Mouse (Mus musculus) gastrocnemius, adult 18-20 months (tissue): ENCODE measurements around the gene Rptor. TPM values are rescaled to one million over a fixed set of nuclear protein-coding genes. Genes with fewer than 3 reads are reported as not detected.

ENCODE experiments used
- DNase-seq: peaks from one replicate; pipeline ENCODE4 v3.0.0; 2021; ENCODE audit warnings: low spot score
- long read RNA-seq, 2 experiments: library from polyadenylated mRNA; stranded (forward); transcript quantifications; one replicate each; pipeline ENCODE4 v2.0.0; 2021
- total RNA-seq, 2 experiments: library from RNA; stranded (reverse); gene quantifications; 2 replicates each; pipeline ENCODE4 v1.2.3; 2021

Rptor gene
- 10 to 100 TPM; 23.3 to 28.1 TPM for total RNA-seq
- long read RNA-seq, experiment 1, full-length matches to known transcripts: 3 of 25 reads
- long read RNA-seq, experiment 1, partial matches to known transcripts: 19 of 25 reads
- long read RNA-seq, experiment 1, other reads (novel, unspliced or antisense): 3 of 25 reads
- long read RNA-seq, experiment 2, full-length matches to known transcripts: 5 of 19 reads
- long read RNA-seq, experiment 2, partial matches to known transcripts: 14 of 19 reads
- long read RNA-seq, experiment 2, other reads (novel, unspliced or antisense): 0 of 19 reads

DNA sequence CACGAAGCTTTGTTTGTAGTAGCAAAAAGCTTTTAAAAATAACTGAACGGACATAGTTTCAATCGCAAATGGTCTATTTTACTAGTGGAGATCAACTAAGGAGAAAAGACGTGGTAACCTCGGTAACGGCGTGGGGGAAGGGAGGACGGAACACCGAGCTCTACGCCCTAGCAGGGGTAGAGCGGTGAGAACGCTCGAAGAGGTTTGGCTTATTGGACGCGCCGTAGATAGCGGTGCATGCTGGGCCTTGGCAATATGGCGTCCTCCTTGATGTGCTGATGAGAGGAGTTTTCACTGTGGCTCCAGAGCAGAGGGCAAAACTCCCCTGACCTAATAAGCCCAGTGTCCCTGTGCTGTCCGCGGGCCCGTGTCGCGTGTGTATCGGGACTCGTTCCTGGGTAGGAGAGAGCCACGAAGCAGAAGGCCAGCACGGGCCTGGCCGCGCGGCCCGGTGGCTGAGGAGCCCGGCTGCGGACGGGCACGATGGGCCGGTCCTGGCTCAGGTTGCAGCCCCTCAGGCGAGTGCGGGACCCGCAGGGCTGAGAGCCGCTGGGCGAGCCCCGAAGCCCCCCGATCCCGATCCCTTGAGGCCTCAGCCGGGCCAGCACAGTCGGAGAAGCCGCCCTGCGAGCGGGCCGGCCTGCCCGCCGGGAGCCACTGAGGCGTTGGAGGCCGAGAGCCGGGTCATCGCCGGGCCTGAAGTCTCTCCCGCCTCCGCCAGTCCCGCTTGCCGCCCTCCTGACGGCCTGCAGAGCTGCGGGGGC, at the start of gene Rptor:
Rptor (plus strand) TSS at position 143 of the 764 bp plus-strand sequence.
- DNase-seq: peak; percentile 99

DNA sequence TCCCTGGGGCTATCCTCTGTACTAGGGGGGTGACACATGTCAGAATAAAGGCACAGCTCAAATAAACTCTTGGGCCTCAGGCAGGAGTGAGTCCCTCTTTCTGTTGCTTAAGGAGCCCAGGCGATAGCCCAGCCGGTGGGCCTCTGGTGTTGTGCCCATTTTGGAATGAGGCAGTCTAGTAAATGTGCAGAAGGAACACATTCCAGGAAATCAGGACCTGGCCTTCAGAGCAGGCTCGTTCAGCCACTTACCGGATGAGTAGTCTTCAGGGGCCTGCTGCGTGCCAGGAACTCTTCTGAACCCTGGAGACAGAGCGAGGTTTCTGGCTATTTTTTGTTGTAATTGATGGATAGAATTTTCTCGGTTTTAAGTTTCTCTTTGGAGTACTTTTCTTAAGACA, 48.0 kb upstream of the Rptor start:
- no peak for DNase-seq

DNA sequence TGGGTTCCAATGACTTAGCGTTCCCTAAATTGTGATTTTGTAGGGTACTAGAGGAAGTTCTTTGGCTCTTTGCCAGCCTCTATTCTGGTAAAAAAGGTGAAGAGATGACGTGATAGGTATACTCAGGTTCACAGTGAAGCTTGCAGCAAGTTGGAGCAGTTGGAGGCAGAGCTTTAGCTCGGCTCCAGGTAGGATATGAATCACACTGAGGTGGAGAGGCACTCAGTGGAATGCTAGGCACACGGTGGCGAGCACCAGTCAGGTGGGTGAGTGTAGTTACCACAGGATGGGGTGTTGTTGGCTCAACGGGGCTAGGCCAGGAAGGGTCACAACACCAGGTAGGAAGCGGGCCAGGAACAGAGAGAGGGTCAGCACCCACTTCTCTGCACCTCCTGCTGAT, 47.5 kb upstream of the Rptor start:
- DNase-seq: no peak

DNA sequence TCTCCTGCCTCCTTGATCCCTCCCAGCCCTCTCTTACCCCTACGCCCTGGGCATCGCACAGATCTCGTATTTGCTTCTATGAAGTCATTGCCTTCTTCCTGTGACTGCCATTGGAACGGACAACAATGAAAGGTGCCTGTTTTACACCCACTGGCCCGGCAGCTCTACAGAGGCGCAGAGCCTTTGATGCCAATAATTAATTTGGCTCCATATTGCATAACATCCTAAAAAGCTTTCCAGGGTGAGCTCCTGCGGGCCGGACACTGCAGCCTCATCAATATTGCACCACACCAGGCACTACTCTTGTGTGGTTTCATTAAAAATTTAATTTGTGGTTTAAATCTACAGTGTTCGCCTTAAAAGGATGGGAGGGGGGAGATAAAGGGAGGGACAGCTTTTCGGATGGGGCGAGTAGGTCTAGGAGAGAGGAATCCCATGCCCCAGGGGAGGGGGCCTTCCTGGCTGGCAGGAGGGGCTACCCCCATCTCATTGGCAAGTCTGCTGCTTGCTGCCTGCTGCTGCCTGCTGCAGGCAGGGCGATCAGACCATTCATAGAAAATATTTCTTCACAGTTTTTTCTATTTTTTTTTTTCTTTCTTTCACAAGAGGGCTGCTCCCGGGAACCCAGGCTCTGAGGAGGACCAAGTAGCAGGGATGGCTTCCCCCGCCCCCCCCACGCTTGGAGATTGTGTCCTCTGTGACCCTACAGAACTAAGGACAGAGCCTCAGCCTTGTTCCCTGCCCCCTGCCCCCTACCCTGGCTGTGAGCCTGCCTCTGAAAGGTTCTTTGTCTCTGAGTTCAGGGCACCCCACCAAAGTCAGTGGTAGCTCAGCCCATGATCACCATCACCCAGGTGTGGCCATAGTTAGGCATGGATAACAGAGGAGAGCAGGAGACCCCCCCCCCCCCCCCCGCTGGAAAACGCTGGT, 44.5 kb upstream of the Rptor start:
- DNase-seq: no peak

DNA sequence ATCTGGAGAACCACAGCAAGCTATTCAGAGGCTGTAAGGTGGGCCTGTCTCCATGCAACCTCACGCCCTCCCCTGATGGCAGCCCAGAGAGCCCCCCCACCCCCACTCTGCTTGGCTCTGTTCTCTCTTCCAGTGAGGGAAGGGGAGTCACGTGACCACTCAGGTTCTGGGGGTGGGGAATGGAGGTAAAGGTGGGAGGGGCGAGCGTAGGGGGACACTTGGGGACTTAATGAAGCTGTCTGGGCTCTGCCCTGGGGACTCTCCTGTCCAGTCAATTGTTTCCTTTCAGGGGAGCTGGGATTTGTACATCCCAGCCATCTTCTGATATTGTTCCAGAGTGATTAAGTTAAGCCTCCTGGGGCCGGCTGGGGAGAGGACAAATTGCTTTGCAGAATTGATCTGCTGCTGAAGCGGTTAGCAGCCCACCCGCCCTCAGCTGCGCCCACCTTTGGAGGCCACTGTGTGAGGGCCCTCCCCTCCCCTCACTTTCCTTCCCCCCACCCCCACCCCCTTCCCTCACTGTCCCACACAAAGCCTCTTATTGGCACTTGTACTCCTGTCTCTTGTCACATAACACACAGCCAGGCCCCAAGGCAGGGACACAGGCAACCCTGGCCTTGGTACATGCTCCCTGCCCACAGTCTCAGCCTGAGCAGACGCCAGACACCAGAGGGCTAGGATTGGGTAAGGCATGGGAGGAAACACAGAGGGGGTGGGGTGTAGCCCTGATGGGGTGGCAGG, 43.7 kb upstream of the Rptor start:
- DNase-seq: no peak

DNA sequence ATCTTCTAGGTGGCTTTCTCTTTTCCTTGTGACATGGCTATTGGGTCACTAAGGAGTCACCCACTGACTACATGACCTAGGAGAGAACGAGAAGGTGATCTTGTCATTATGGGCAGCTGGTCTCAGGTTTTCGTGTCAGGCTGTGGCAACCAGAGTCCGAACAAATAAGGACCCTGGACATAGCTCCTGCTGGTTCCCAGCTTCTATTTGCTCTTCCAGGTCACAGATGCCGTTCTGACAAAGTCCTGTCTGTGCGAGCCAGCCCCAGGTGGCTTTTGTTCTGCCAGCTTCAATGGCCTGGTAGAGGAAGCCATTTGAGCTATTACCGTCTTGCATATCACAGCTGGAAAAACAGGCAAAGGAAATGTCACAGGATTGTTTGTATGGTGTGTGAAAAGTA, 40.4 kb upstream of the Rptor start:
- DNase-seq: no peak

DNA sequence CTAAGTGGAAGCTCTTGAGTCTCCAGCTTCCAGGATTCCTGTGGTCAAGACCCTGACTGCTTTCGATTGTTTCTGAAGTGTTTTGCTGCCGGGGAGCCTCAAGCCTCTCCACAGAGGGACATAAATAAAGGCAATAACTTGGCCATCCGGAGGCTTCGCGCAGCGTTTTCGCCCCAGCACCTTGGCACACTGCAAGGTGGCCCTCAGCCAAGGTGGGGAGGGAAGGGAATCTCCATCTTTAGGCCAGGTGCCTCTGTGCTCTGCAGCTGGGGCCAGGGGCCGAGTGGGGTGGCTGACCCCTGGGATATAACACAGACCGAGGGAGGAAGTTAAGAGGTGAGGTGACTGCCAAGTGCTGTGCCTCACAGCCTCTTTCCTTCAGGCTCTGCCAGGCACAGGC, 39.5 kb upstream of the Rptor start:
- no peak for DNase-seq

DNA sequence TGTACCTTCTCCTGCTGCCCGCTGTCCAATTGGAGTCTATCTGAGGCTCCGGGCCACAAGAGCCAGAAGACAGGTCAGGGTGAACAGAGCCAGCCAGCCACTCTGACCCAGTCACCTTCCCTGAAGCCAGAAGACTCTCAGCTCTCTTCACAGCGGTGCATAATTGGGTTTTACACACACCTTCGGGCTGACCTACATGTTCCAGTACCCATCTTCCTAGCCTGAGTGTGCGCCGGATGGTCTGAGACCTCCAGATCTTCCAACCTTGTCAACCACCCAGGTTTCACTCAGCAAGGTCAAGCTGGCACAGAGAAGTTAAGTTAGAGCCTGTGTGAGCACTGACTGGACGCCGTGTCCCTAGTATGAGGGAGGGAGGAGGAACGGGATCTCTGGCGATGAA, 38.3 kb upstream of the Rptor start:
- no peak for DNase-seq

DNA sequence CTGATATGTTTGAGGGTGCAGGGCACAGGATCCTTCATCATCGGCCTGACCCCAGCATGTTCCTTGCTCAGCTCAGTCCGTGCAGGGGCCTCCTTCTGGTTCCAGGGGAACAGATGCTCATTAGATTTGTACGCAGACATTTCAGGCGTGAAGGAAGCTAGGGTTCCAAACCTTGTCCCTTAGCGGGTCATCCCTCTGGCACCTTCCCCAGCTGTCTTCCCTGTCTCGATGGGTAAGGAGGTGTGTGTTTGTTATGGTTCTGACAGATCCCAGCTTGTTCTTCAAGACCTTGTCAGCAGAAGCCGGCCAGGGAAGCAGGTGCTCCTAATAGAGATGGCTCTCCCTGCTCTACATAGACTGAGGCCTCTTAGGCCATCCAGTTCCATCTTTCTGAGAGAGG, 37.7 kb upstream of the Rptor start:
- DNase-seq: no peak

DNA sequence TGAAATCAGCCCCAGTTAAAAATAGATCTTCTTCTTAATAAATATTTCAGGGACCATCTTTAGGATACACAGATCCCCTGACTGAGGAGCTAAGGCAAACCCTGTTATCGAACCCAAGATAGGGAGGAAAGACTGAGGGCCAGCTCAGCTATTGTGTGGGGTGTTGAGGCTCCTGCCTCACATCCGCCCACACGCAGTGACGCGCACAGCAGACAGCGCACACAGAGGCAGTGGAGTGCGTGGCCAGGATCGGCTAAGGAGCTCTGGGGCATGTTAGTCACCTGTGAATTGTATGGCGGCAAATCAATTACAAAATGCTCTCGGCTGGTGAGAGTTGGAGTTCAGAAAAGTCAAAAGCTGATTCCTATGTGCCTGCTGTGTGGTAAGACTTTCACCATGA, 37.0 kb upstream of the Rptor start:
- no peak for DNase-seq

DNA sequence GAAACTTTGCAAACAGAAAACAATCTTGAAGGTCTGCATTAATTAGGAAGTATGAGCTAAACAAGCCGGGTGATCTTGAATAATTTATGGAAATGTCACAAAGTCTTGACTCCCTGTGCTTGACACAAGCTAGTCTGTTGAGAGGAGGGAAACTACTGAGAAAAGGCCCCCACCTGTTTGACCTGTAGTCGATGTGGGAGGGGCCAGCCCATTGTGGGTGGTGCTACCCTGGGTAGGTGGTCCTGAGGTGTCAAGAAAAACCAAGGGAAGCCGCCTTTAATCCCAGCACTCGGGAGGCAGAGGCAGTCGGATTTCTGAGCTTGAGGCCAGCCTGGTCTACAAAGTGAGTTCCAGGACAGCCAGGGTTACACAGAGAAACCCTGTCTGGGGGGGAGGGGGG, 36.5 kb upstream of the Rptor start:
- no peak for DNase-seq

DNA sequence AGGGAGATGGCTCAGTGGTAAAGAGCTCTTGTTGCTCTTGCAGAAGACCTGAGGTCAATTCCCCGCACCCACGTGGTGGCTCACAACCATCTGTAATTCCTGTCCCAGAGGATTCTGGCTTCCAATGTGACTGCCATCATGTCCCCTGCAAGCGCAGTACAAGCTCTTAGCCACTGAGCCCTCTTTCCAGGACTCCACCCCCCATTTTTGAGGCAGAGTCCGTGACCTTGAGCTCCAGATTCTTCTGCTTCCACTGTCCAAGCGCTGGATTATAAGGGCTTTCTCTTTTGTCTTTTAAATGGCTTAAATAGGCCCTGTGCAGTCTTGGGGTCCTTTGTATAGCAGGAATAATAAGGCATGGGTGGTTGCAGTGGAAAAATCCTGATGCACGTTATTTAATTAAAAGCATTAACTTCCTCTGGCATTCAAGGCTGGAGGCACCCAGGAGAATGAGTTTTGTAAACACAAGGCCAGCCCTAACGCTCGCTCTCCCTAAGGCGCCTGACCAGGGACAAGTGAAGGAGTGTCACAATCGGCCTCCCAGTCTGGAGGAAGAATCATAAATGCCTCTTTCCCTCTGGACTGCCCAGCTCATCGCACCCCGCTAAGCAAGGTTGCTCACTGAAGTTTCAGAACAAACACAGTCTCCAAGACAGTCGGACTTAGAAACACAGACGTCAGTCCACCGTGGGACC, 30.2 kb upstream of the Rptor start:
- no peak for DNase-seq

DNA sequence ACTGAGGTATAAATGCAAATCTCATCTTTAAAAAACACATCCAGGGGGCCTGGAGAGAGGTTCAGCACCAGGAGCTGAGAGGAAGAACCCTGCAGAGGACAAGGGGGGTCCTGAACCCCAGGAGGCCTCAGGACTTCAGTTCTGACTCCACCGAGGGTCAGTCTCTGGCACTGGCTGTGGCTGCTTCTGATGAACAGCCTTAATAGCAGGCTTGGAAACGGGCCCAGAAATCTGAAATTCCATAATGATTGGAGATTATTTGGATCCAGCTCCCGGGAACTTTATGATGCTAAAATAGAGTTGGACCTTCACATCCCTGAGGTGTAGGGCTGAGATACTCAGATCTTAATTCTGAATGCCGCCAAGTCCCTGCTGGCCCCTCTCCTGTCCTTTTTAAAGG, 25.9 kb upstream of the Rptor start:
- DNase-seq: no peak

DNA sequence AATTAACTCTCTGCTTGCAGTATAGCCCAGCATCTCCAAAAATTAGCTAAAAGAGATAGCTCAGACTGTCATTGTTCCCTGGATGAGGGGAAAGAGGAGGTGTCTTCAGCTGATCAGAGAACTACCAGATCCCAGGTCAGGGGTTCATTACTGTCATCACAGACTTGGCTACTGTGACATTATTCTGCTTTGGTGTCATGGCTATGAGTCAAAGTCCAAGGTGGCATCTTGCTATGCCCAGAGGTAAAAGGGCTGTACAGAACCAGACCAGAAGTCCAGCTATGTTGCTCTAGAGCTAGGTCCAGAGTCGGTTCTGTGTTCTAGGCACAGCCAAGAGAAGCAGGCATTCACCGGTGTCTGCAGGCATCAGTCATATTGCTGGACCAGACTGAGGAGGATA, 25.0 kb upstream of the Rptor start:
- DNase-seq: no peak

DNA sequence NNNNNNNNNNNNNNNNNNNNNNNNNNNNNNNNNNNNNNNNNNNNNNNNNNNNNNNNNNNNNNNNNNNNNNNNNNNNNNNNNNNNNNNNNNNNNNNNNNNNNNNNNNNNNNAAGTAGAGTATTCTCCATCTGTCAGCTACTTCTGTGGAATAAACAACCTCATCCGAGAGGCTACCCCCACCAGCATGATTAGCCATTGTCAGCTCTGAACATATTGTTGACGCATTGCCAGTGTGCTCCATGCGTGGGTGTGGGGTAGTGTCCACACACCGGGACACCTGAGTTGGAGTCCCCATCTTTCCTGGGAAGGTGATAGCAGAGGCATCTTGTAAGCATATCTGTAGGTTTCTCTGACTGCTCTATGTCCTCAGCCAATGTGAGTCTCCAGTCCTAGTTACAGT, 16.2 kb upstream of the Rptor start:
- no peak for DNase-seq

DNA sequence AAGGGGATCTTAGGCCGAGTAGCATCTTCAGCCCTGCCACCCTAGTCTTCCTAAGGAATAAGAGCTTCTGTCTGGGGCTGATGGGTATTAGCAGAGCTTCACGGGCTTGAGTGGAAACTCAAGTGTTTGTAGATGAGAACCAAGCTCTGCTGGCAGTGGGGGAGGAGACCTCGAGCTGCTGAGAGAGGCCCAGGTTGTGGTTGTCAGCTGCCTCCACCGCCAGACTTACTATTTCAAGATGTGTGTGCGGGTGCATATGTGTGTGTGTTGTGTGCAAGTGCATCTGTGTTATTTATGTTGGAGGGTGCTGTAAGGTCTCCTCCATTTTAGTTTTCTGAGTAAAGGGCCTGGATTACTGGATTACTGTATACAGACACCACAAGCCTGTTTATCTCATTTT, 15.6 kb upstream of the Rptor start:
- no peak for DNase-seq

DNA sequence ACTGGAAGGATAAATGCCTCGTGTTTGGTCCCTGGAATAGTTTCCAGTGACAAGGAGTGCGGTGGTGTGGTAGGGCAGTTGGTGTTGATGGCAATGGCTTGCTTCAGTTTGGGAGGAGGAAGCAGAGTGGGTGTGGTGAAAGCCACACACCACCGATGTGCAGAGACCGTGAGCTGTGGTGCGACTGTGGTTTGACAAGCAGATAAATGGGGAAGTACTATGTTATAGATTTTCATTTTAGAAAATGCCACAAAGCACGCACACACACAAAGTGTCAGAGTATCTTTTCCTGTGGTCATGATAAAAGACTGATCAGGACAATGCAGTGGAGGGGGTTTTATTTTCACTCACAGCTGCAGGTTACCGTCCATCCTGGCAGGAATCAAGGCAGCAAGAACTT, 13.5 kb upstream of the Rptor start:
- DNase-seq: no peak

DNA sequence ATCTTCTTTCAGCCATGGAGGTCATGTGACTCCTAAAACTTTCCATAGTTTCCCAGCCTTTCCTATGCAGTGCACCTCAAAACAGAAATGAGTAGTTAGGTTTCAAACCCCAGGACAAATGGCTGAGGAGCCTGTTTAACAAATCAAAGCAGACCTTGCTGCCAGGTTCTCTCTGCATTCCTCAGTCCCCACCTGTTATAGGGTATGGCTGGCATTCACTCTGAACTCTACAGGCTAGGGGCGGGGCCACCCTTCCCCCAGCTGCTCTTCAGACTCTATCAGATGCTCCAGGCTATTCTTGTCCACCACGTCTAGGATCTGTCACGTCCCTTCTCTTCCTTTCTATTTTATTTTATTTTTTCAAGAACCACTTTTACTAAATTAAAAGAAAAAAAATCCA, 8.7 kb upstream of the Rptor start:
- no peak for DNase-seq

DNA sequence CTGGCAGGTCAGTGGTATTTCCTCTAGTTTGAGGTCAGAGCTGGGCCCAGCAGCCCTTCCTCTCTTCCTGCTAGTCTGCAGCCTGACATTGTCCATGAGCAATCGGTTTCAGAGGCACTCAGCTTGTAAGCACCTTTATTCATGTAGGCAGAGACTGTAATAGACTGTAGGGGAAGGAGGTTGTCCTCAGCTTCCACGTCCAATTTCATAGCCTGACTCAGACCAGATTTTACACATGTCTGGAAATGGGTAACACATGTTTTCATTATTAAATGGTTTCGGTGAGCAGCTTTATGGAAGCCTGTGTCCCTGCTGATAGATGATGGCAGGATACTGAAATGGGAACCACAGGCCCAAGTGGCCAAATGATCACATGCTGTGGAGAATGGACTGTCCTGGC, 3.8 kb upstream of the Rptor start:
- no peak for DNase-seq

DNA sequence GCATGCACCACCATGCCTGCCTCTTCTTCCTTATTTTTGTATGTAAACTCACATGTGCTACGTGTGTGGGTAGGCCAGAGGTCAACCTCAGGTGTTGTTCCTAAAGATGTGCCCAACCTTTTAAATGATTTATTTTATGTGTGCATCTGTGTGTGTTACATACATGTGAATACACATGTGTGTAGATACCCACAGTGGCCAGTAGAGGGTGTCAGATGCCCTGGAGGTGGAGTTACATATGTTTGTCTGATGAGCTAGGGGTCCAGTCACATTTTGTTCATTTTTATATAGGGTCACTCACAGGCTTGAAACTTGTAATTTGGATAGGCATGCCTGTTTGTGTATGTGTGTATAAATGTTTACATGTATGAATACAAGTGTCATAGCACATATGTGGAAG, 2.4 kb upstream of the Rptor start:
- DNase-seq: no peak

DNA sequence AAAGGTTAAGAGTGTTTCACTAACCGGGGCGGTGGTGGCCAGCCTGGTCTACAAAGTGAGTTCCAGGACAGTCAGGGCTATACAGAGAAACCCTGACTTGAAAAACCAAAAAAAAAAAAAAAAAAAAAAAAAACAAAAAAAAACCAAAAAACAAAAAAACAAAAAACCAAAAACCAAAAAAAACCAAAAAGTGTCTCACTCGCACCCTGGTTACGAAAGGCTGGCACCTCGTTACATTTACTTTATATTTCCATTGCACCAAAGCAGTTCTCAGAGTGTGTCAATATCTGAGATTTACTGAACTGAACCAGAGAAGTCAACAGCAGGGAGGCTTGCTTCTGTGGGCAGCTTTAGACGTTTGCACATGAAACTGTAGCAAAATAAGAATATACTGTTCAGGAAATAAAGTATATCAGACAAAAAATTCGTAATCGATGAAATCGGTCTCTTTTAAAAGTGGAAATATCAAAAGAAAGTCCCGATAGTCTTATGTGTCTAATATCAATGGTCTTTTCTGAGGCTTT, 466 bp upstream of the Rptor start:
- no peak for DNase-seq
